Mouse (Mus musculus): ENCODE data around the gene Def8.

DNA sequence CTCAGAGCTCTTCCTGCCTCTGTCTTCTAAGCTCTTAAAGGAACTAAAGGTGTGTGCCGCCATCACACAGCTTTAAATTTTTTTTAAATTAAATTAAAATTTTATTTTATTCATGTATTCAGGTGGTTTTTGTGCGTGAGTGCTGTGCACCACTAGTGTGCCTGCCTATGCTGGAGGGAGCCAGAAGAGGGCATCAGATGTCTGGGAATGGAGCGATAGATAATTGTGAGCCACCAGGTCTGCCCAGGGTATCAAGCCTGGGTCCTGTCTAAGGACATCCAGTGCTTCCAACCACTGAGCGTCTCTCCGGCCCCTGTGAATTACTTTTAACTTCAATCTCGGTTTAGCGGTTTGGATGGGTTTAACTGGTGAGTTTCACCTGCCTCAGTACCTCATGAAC lies 59.3 kb downstream of the Def8 start:
- peak; percentile 51 for TF ChIP-seq CTCF (IDR thresholded peaks at IDR 0.05)
- TF ChIP-seq POLR2A (IDR thresholded peaks at IDR 0.05; ENCODE audit: insufficient read depth, low read depth, low read length): no peak
- no peak for TF ChIP-seq EP300 (IDR thresholded peaks at IDR 0.05; ENCODE audit: insufficient read depth, low read depth, low read length)

Data from heart, adult 2 months (tissue).